Mouse (Mus musculus) erythroblast, embryonic 14.5 days (primary cell): ENCODE measurements around the gene Acpp. TPM values are rescaled to one million over a fixed set of nuclear protein-coding genes. Genes with fewer than 3 reads are reported as not detected.

ENCODE experiments used
- H3K27me3 ChIP-seq: 2 replicates; pipeline ENCODE4 v1.6.1; 2012; ENCODE audit warnings: inconsistent platforms; ENCODE audit not compliant: control insufficient read depth
- H3K36me3 ChIP-seq: 2 replicates; pipeline ENCODE4 v1.6.1; 2012; ENCODE audit warnings: mild to moderate bottlenecking, inconsistent platforms; ENCODE audit not compliant: control insufficient read depth
- H3K4me1 ChIP-seq: 2 replicates; pipeline ENCODE4 v1.6.1; 2012; ENCODE audit warnings: inconsistent platforms; ENCODE audit not compliant: control insufficient read depth
- H3K4me3 ChIP-seq: replicated peaks from 2 replicates; pipeline ENCODE3; 2012; ENCODE audit warnings: moderate library complexity, mild to moderate bottlenecking, inconsistent platforms
- H3K9me3 ChIP-seq: 2 replicates; pipeline ENCODE4 v1.6.1; 2012; ENCODE audit warnings: low read length, inconsistent platforms, mixed read lengths; ENCODE audit not compliant: control insufficient read depth
- GATA1 ChIP-seq: IDR thresholded peaks from 2 replicates; pipeline ENCODE4 v1.6.1; 2012; ENCODE audit warnings: low read length, inconsistent platforms, mixed read lengths
- TAL1 ChIP-seq: IDR thresholded peaks from 3 replicates; pipeline ENCODE4 v1.6.1; 2012; ENCODE audit warnings: low read length, inconsistent platforms, mixed read lengths
- polyA plus RNA-seq: library from polyadenylated mRNA; stranded (reverse); fragments of >175 nt; gene quantifications from 2 replicates; pipeline ENCODE4 v1.2.3, GENCODE M21; 2012

Gene Acpp
- polyA plus RNA-seq, 1 experiment = not detected

- no peaks in the 10 kb centered on the region for H3K4me1 ChIP-seq
- no peaks in the 10 kb centered on the region for H3K9me3 ChIP-seq
- H3K4me3 ChIP-seq = no peak overlapping the region
- H3K27me3 ChIP-seq = no peaks in the 10 kb centered on the region
- TF ChIP-seq GATA1 (no peak), TAL1 (no peak)
- H3K36me3 ChIP-seq = no peaks in the 10 kb centered on the region
Measured at GRCm38 (mm10) chr9:104315499-104315898, 22.0 kb downstream of the Acpp start.

GRCm38 (mm10) chr9:104306734-104307133 lies 30.8 kb downstream of the Acpp start:
- Histone ChIP-seq H3K9me3 (no peaks in the 10 kb centered on the region), H3K4me1 (no peaks in the 10 kb centered on the region), H3K36me3 (no peaks in the 10 kb centered on the region), H3K4me3 (no peak overlapping the region), H3K27me3 (no peaks in the 10 kb centered on the region)
- TF ChIP-seq TAL1 (no peak), GATA1 (no peak)

GRCm38 (mm10) chr9:104305333-104306111 lies 32.0 kb downstream of the Acpp start:
- no peaks in the 10 kb centered on the region for H3K27me3 ChIP-seq
- TF ChIP-seq TAL1 = no peak
- TF ChIP-seq GATA1 = no peak
- H3K4me3 ChIP-seq = no peak overlapping the region
- H3K36me3 ChIP-seq = no peaks in the 10 kb centered on the region
- H3K9me3 ChIP-seq = no peaks in the 10 kb centered on the region
- H3K4me1 ChIP-seq = no peaks in the 10 kb centered on the region

- Histone ChIP-seq H3K4me3 (no peak overlapping the region), H3K27me3 (no peaks in the 10 kb centered on the region), H3K36me3 (no peaks in the 10 kb centered on the region), H3K4me1 (no peaks in the 10 kb centered on the region), H3K9me3 (no peaks in the 10 kb centered on the region)
- no peak for TF ChIP-seq GATA1
- no peak for TF ChIP-seq TAL1
Measured at GRCm38 (mm10) chr9:104304800-104305199, 32.7 kb downstream of the Acpp start.

- TF ChIP-seq TAL1 (no peak), GATA1 (no peak)
- no peak overlapping the region for H3K4me3 ChIP-seq
- H3K9me3 ChIP-seq = no peaks in the 10 kb centered on the region
- H3K27me3 ChIP-seq = no peaks in the 10 kb centered on the region
- H3K36me3 ChIP-seq = no peaks in the 10 kb centered on the region
- H3K4me1 ChIP-seq = no peaks in the 10 kb centered on the region
Measured at GRCm38 (mm10) chr9:104304376-104304775, 33.2 kb downstream of the Acpp start.

GRCm38 (mm10) chr9:104300569-104300968 lies 37.0 kb downstream of the Acpp start:
- no peak overlapping the region for H3K4me3 ChIP-seq
- H3K36me3 ChIP-seq = no peaks in the 10 kb centered on the region
- no peaks in the 10 kb centered on the region for H3K4me1 ChIP-seq
- H3K27me3 ChIP-seq = no peaks in the 10 kb centered on the region
- TF ChIP-seq TAL1 (no peak), GATA1 (no peak)
- no peaks in the 10 kb centered on the region for H3K9me3 ChIP-seq

- Histone ChIP-seq H3K27me3 (no peaks in the 10 kb centered on the region), H3K4me3 (no peak overlapping the region), H3K36me3 (no peaks in the 10 kb centered on the region), H3K4me1 (no peaks in the 10 kb centered on the region), H3K9me3 (no peaks in the 10 kb centered on the region)
- TF ChIP-seq GATA1 = no peak
- no peak for TF ChIP-seq TAL1
Measured at GRCm38 (mm10) chr9:104297041-104297440, 40.5 kb downstream of the Acpp start.

GRCm38 (mm10) chr9:104284934-104285333 lies 52.6 kb downstream of the Acpp start:
- H3K27me3 ChIP-seq = no peaks in the 10 kb centered on the region
- no peak for TF ChIP-seq GATA1
- no peak for TF ChIP-seq TAL1

GRCm38 (mm10) chr9:104282536-104282935 lies 55.0 kb downstream of the Acpp start:
- TF ChIP-seq TAL1 (no peak), GATA1 (no peak)
- Histone ChIP-seq H3K36me3 (no peaks in the 10 kb centered on the region), H3K4me1 (no peaks in the 10 kb centered on the region), H3K4me3 (no peak overlapping the region), H3K9me3 (no peaks in the 10 kb centered on the region), H3K27me3 (no peaks in the 10 kb centered on the region)

More at GRCm38 (mm10) chr9:104284934-104285333, 52.6 kb downstream of the Acpp start:
- Histone ChIP-seq H3K9me3 (no peaks in the 10 kb centered on the region), H3K4me1 (no peaks in the 10 kb centered on the region), H3K36me3 (no peaks in the 10 kb centered on the region), H3K4me3 (no peak overlapping the region)
